Mouse (Mus musculus): Measurements from ENCODE around the gene Dpysl5. TPM values are rescaled to one million over a fixed set of nuclear protein-coding genes. Genes with fewer than 3 reads are reported as not detected.
A peak's percentile ranks its signal among the peaks of the same experiment; 100 is the strongest.

Dpysl5 gene
- polyA plus RNA-seq (2015; fragmentation: Nextera tagmentation; extraction: Ambion mirVana), result 5.4 and 7.6 TPM in 2 replicates

DNA sequence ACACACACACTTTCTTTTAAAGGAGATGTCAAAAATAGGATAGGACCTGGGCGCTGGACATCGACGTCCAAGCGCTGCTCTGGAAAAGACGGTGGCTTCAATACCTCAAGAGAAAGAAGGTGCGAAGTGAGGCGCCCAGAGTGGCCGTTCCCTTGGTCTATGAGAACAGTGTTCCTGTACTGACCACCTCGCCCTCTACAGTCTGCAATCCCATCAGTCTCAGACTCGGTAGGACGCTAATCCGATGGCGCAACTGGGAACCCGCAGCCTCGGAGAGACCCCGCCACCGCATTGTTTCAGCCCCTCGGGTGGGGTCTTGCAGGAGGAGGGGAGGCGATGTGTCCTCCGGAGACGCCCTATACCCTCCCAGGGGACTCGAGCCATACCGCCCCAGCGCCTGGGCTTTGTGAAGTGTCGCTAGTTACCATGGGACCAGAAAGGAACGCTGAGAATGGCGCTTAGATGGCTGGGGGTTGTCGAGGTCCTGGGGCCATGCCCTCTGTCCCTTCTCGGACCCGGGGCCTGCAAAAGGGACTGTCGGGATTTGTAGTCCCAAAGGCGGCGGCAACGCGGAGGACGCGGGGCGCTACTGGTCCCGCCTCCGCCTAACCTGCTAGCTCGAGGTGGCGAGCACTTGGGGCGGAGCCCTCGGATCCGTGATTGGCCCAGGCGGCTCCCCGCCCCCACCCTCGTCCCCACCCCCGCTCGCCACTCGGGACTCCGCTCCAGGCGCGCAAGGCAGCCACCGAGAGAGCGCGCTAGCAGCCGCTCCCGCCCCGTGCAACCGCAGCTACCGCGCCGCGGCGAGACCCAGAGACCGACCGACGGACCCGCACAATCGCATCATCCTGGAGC is at the start of gene Dpysl5:
Gene Dpysl5 (plus strand): TSS at position 418 of the 855 bp plus-strand sequence.
- Histone ChIP-seq H3K9me3 (no peaks in the 10 kb centered on the region), H3K4me2 (peak within 1 kb of the TSS; percentile 94), H3K27me3 (peaks cover 59% of the 10 kb centered on the region), H3K36me3 (no peaks in the 10 kb centered on the region), H3K9ac (0 out of 2 replicates have a peak within 1 kb of the TSS, but pooled peaks have one; percentile 7), H3K27ac (no peak within 1 kb of the TSS), H3K4me1 (peaks cover 29% of the 10 kb centered on the region), H3K4me3 (peak within 1 kb of the TSS; percentile 52)
- WGBS, result under 1% methylated on average over 66 of the region's 71 CpGs
- peak; percentile 75; the same call in 1 of the 2 replicates for ATAC-seq (ENCODE audit: insufficient number of reproducible peaks, low FRiP score, low TSS enrichment, low read depth)

GRCm38 (mm10) chr5:30665360-30665759 is 46.0 kb upstream of the Dpysl5 start:
- Histone ChIP-seq H3K9ac (no peak overlapping the region), H3K4me3 (no peak overlapping the region), H3K36me3 (peaks cover 8% of the 10 kb centered on the region; the same call in 1 of the 2 replicates), H3K9me3 (no peaks in the 10 kb centered on the region), H3K27me3 (no peaks in the 10 kb centered on the region), H3K27ac (no peak overlapping the region), H3K4me2 (no peak overlapping the region), H3K4me1 (peaks cover 19% of the 10 kb centered on the region)
- no peak for ATAC-seq (ENCODE audit: insufficient number of reproducible peaks, low FRiP score, low TSS enrichment, low read depth)
- WGBS, result 90% methylated on average over 9 of the region's 9 CpGs

DNA sequence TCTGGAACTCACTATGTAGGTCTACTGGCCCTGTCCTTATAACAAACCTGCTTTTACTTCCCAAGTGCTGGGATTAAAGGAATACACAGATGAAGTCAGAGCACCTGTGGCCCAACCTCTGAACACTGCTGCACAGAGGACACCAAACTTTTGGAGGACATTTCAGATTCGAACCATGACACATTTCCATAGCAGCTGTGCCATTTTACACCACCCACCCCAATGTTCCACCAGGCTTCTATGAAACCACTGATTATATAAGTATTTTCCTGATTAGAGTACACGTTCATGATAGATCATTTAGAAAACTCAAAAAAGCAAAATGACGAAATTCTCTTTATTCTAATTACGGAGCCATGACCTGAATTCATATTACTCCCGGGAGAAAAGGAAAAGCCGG is 45.4 kb upstream of the Dpysl5 start:
- H3K9me3 ChIP-seq, result no peaks in the 10 kb centered on the region

DNA sequence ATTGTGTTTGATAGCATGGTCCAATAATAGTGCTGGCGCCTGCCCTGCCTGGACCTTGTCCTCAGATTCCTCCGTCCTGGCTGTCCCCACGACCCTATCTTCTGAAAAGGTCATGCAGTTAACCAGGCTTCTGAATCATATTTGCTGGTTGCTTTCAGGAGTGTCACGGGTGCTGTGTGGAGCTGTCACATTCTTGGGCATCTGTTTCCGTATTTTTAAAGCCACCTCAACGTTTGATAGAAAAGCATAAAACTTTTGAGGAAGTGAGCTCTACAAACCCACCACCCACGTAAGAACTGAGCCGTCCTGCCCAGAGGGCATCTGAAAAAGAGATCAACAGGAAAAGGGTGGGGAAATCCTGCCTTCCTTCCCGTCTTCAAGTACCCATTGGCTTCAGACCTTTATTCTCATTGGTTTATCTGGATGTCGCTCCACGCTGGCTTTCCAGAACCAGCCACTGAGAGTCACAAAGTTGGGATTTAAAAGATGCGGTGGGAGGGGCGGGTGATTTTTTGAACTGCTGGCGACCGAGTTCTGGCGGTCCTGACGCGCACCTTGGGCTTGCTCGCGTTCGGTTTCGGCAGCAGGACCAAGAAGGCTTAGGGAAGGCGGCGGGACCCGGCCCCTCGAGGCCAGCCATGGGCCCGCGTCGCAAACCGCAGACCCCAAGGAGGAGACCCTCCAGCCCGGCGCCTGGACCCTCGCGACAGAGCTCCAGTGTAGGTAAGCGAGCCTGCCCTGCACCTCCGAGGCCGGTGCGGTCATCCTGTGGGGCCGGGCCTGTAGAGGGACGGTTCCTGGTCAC is 44.8 kb upstream of the Dpysl5 start, which contains the start of gene Cenpa:
Gene Cenpa (plus strand): TSS at position 387 of the 805 bp plus-strand sequence.
- Histone ChIP-seq H3K9me3 (no peaks in the 10 kb centered on the region), H3K9ac (peak within 1 kb of the TSS; percentile 50), H3K27ac (peak within 1 kb of the TSS; percentile 88), H3K4me1 (peaks cover 19% of the 10 kb centered on the region), H3K4me3 (peak within 1 kb of the TSS; percentile 74), H3K4me2 (peak within 1 kb of the TSS; percentile 72), H3K27me3 (no peaks in the 10 kb centered on the region), H3K36me3 (peaks cover 8% of the 10 kb centered on the region; the same call in 1 of the 2 replicates)
- peak; percentile 91 for ATAC-seq (ENCODE audit: insufficient number of reproducible peaks, low FRiP score, low TSS enrichment, low read depth)
- WGBS, result under 1% methylated on average over 40 of the region's 40 CpGs

More for the DNA sequence above, 45.4 kb upstream of the Dpysl5 start:
- Histone ChIP-seq H3K36me3 (peaks cover 8% of the 10 kb centered on the region; the same call in 1 of the 2 replicates), H3K9ac (no peak overlapping the region), H3K27me3 (no peaks in the 10 kb centered on the region), H3K4me2 (peak overlapping the region; percentile 72), H3K4me3 (peak overlapping the region; percentile 74), H3K27ac (peak overlapping the region; percentile 88), H3K4me1 (peaks cover 19% of the 10 kb centered on the region)
- ATAC-seq (ENCODE audit: insufficient number of reproducible peaks, low FRiP score, low TSS enrichment, low read depth), result no peak
- 52% methylated on average over 6 of the region's 6 CpGs for WGBS

GRCm38 (mm10) chr5:30667215-30667614 is 44.1 kb upstream of the Dpysl5 start:
- H3K9ac ChIP-seq, result peak overlapping the region; percentile 50
- H3K36me3 ChIP-seq, result peaks cover 14% of the 10 kb centered on the region
- WGBS, result under 1% methylated on average over 13 of the region's 13 CpGs
- peaks cover 19% of the 10 kb centered on the region for H3K4me1 ChIP-seq
- H3K4me3 ChIP-seq, result peak overlapping the region; percentile 74
- no peak for ATAC-seq (ENCODE audit: insufficient number of reproducible peaks, low FRiP score, low TSS enrichment, low read depth)
- no peaks in the 10 kb centered on the region for H3K9me3 ChIP-seq
- H3K27me3 ChIP-seq, result no peaks in the 10 kb centered on the region
- H3K27ac ChIP-seq, result peak overlapping the region; percentile 59; the same call in 1 of the 2 replicates
- H3K4me2 ChIP-seq, result peak overlapping the region; percentile 72

GRCm38 (mm10) chr5:30667686-30668085 is 43.7 kb upstream of the Dpysl5 start:
- WGBS, result 5% methylated on average over 3 of the region's 3 CpGs
- no peak for ATAC-seq (ENCODE audit: insufficient number of reproducible peaks, low FRiP score, low TSS enrichment, low read depth)
- Histone ChIP-seq H3K4me2 (peak overlapping the region; percentile 72), H3K36me3 (peaks cover 19% of the 10 kb centered on the region), H3K9ac (peak overlapping the region; percentile 50; the same call in 1 of the 2 replicates), H3K27ac (no peak overlapping the region), H3K9me3 (no peaks in the 10 kb centered on the region), H3K4me3 (peak overlapping the region; percentile 74), H3K4me1 (peaks cover 19% of the 10 kb centered on the region), H3K27me3 (no peaks in the 10 kb centered on the region)

DNA sequence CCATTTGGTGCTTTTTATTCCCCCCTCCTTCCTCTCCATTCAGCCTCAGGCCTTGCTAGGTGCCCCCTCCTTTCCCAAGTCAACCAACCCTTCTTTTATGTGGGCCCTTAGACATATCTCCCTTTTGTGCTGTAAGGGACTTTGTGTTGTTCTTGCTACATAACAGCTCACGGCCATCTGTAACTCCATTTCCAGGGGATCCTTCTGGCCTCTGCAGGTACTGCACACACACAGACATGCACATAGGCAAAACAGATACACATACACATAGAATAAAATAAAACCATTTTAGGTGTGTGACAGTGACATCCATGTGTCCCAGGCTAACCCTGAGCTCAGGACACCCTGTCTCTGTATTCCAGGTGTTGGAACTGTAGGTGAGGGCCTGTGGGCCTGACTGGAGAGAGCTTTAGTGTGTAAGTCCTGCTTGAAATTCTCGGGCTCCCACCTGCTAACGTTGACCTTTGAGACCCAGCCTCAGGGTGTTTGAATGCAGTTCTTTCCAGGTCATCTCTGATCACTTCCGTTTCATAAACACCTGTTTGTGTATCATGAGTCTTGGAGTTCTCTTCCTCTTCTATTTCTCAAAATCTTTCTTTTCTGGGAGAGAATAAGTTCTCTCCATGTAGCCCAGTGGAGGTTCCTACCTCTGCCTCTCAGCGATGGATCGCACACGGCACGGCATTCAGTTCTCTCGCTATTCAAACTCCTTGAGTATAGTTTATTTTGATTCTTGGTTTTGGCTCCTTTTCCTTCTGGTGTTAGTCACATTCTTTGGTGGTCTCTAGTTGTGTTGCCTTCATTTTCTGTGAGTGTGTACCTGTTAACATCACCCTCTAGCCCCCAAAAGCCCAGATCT is 42.5 kb upstream of the Dpysl5 start:
- H3K27ac ChIP-seq, result no peak overlapping the region
- 87% methylated on average over 9 of the region's 9 CpGs for WGBS
- H3K9ac ChIP-seq, result no peak overlapping the region
- no peak for ATAC-seq (ENCODE audit: insufficient number of reproducible peaks, low FRiP score, low TSS enrichment, low read depth)
- H3K4me1 ChIP-seq, result peaks cover 19% of the 10 kb centered on the region
- H3K36me3 ChIP-seq, result peaks cover 31% of the 10 kb centered on the region
- H3K27me3 ChIP-seq, result no peaks in the 10 kb centered on the region
- no peaks in the 10 kb centered on the region for H3K9me3 ChIP-seq
- no peak overlapping the region for H3K4me2 ChIP-seq
- no peak overlapping the region for H3K4me3 ChIP-seq

DNA sequence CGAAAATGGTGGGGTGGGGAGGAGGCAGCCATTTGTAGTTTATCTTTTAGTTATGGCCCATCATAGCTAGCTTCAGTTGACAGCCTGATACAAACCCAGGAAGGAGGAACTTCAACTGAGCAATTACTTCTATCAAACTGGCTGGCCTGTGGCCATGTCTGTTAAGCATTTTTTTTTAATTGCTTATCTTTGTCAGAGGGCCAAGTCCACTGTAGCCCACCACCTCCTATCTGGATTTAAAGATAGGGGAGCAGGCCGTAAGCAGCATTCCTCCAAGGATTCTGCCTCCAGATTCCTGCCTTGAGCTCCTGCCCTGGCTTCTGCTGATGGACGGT is 41.9 kb upstream of the Dpysl5 start:
- no peak overlapping the region for H3K27ac ChIP-seq
- peaks cover 36% of the 10 kb centered on the region for H3K36me3 ChIP-seq
- WGBS, result 90% methylated on average over 3 of the region's 3 CpGs
- no peak for ATAC-seq (ENCODE audit: insufficient number of reproducible peaks, low FRiP score, low TSS enrichment, low read depth)
- H3K9ac ChIP-seq, result no peak overlapping the region
- H3K27me3 ChIP-seq, result no peaks in the 10 kb centered on the region
- H3K4me1 ChIP-seq, result peaks cover 19% of the 10 kb centered on the region
- H3K4me3 ChIP-seq, result no peak overlapping the region
- no peak overlapping the region for H3K4me2 ChIP-seq
- no peaks in the 10 kb centered on the region for H3K9me3 ChIP-seq

GRCm38 (mm10) chr5:30670091-30670490 is 41.3 kb upstream of the Dpysl5 start:
- Histone ChIP-seq H3K9me3 (no peaks in the 10 kb centered on the region), H3K27ac (no peak overlapping the region), H3K4me3 (no peak overlapping the region), H3K27me3 (no peaks in the 10 kb centered on the region), H3K9ac (no peak overlapping the region), H3K36me3 (peaks cover 40% of the 10 kb centered on the region), H3K4me2 (no peak overlapping the region), H3K4me1 (peaks cover 19% of the 10 kb centered on the region)
- ATAC-seq (ENCODE audit: insufficient number of reproducible peaks, low FRiP score, low TSS enrichment, low read depth), result no peak
- WGBS, result 94% methylated on average over 7 of the region's 7 CpGs

- no peaks in the 10 kb centered on the region for H3K9me3 ChIP-seq
- ATAC-seq (ENCODE audit: insufficient number of reproducible peaks, low FRiP score, low TSS enrichment, low read depth), result no peak
- H3K4me2 ChIP-seq, result no peak overlapping the region
- no peak overlapping the region for H3K4me3 ChIP-seq
- peaks cover 47% of the 10 kb centered on the region for H3K36me3 ChIP-seq
- no peak overlapping the region for H3K27ac ChIP-seq
- no peak overlapping the region for H3K9ac ChIP-seq
- peaks cover under 1% of the 10 kb centered on the region for H3K4me1 ChIP-seq
- 85% methylated on average over 7 of the region's 7 CpGs for WGBS
- H3K27me3 ChIP-seq, result no peaks in the 10 kb centered on the region
These were observed 37.4 kb upstream of the Dpysl5 start for GRCm38 (mm10) chr5:30674001-30674400.

DNA sequence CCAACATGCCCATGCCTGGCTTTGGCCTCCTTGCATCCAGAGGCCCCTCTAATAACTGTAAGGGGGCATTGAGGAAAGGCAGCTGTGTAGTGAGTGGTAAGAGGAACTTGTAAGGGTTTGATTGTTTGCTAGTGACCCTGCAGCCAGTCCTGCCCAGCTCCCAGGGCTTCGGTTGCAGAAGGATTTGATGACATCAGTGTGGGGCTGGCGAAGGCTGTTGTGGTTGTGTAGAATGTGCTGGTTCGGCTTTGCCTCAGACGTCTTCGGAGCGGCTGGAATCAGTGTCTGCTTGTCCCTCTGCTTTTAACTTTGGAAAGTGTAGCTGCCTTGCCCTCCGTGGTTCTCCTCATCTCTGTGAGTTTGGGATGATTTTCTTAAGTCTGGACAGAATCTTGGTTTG is 34.6 kb upstream of the Dpysl5 start:
- H3K27me3 ChIP-seq, result no peaks in the 10 kb centered on the region
- WGBS, result 80% methylated on average over 7 of the region's 7 CpGs
- H3K9me3 ChIP-seq, result no peaks in the 10 kb centered on the region
- H3K4me1 ChIP-seq, result no peaks in the 10 kb centered on the region
- no peak overlapping the region for H3K9ac ChIP-seq
- H3K4me3 ChIP-seq, result no peak overlapping the region
- H3K27ac ChIP-seq, result no peak overlapping the region
- no peak for ATAC-seq (ENCODE audit: insufficient number of reproducible peaks, low FRiP score, low TSS enrichment, low read depth)
- H3K36me3 ChIP-seq, result peaks cover 41% of the 10 kb centered on the region
- no peak overlapping the region for H3K4me2 ChIP-seq
